Mouse (Mus musculus): ENCODE results near the gene Rasal1.
A peak's percentile ranks its signal among the peaks of the same experiment; 100 is the strongest.

- TF ChIP-seq CTCF (IDR thresholded peaks at IDR 0.05; ENCODE audit: insufficient read depth, low read depth, low read length) (no peak), POLR2A (IDR thresholded peaks at IDR 0.05; ENCODE audit: insufficient read depth, low read depth, low read length) (peak; percentile 46)
Measured at GRCm38 (mm10) chr5:120711416-120711815, 62.8 kb downstream of the Rasal1 start.

Measured in olfactory bulb, adult 2 months (tissue).